ENCODE assay signal across 8 mouse cellular contexts in genomic region chr15:81744992-81745600, GRCm38 (mm10). TPM values are rescaled to one million over a fixed set of nuclear protein-coding genes. Genes with fewer than 3 reads are reported as not detected.
DNase-seq lines count a peak whose midpoint lies in the region; ATAC-seq lines count a peak whose summit lies in the region.

Gene Zc3h7b (plus strand): TSS chr15:81745057.
Gene Rangap1 (minus strand): TSS chr15:81745530.

- peak within 1 kb of the TSS; percentile 85 for H3K4me2 ChIP-seq in hindbrain, embryonic 12.5 days (replicated peaks)

- H3K4me3 ChIP-seq in hindbrain, embryonic 12.5 days = peak within 1 kb of the TSS; percentile 89

- H3K36me3 ChIP-seq in hindbrain, embryonic 12.5 days = no peaks in the 10 kb centered on the region

- peak within 1 kb of the TSS; percentile 94 for H3K9ac ChIP-seq in hindbrain, embryonic 12.5 days

- H3K9me3 ChIP-seq in hindbrain, embryonic 12.5 days (replicated peaks) = no peaks in the 10 kb centered on the region

- H3K4me1 ChIP-seq in hindbrain, embryonic 12.5 days = peaks cover 19% of the 10 kb centered on the region

- WGBS in hindbrain, embryonic 12.5 days = under 1% methylated on average over 55 of the region's 65 CpGs

- H3K27me3 ChIP-seq in hindbrain, embryonic 12.5 days = no peaks in the 10 kb centered on the region

- peak; percentile 78 for ATAC-seq in hindbrain, embryonic 12.5 days (ENCODE audit: low FRiP score)

- peak; percentile 81 for DNase-seq in R1 (ENCODE audit: low read depth, low spot score)
- peak; percentile 82 to 84 for DNase-seq in cerebellum, postnatal 25 days
- peak; percentile 46 to 54 for DNase-seq in frontal cortex, postnatal 25 days (ENCODE audit: low spot score in 2 of 2)
- DNase-seq in layer of hippocampus, postnatal 14 days (ENCODE audit: low spot score in 2 of 2) = peak; percentile 69 to 70
- DNase-seq in lung, postnatal 14 days = peak; percentile 82
- DNase-seq in retina, embryonic 14.5 days (ENCODE audit: low spot score) = peak; percentile 79
- DNase-seq in thymus, postnatal 36 days = peak; percentile 65 to 72

- peak within 1 kb of the TSS; percentile 94 for H3K27ac ChIP-seq in hindbrain, embryonic 12.5 days

RNA-seq across cellular contexts. Expression of gene Zc3h7b, which starts in this region (rescaled TPM):
- 51.6 and 52.1 TPM in 2 replicates for polyA plus RNA-seq in hindbrain, embryonic 12.5 days (2016; fragmentation: Nextera tagmentation; extraction: Ambion mirVana)
- 100 to 1,000 TPM; 161 to 169 TPM for total RNA-seq in layer of hippocampus, postnatal 14 days (2021)

RNA-seq across cellular contexts. Expression of gene Rangap1, which starts in this region (rescaled TPM):
- 131 and 134 TPM in 2 replicates for polyA plus RNA-seq in hindbrain, embryonic 12.5 days (2016; fragmentation: Nextera tagmentation; extraction: Ambion mirVana)
- 100 to 1,000 TPM; 161 to 176 TPM for total RNA-seq in layer of hippocampus, postnatal 14 days (2021)

Comparison
In these comparisons a context has a peak if more than half of its experiments do, and no peak if none do; other contexts are left out.
1. Peak in every context shown above with its lines: DNase-seq, ATAC-seq, H3K4me3 ChIP-seq and H3K27ac ChIP-seq.